ENCODE assay signal across 20 mouse cellular contexts in genomic region chr2:118320519-118320918, GRCm38 (mm10). TPM values are rescaled to one million over a fixed set of nuclear protein-coding genes. Genes with fewer than 3 reads are reported as not detected.
DNase-seq lines count a peak whose midpoint lies in the region; ATAC-seq lines count a peak whose summit lies in the region.
"Had no signal": no experiment of that assay in that cellular context is flagged by ENCODE, and none has a peak within 500 bp of the region (broad histone marks: within the 10 kb centered on the region; RNA-seq: fewer than 3 reads in every experiment).

No protein-coding gene starts in this region.

- WGBS in hindbrain, embryonic 12.5 days: 48% methylated on average over 4 of the region's 4 CpGs
- 21% methylated on average over 4 of the region's 4 CpGs for WGBS in hindbrain, embryonic 14.5 days
- WGBS in forebrain, embryonic 16.5 days: 9% methylated on average over 4 of the region's 4 CpGs
- 24% methylated on average over 4 of the region's 4 CpGs for WGBS in midbrain, embryonic 16.5 days

- no peaks in the 10 kb centered on the region for H3K27me3 ChIP-seq in hindbrain, embryonic 12.5 days
- H3K27me3 ChIP-seq in hindbrain, embryonic 14.5 days (ENCODE audit: control insufficient read depth, insufficient read depth, low read length): no peaks in the 10 kb centered on the region
- H3K27me3 ChIP-seq in forebrain, embryonic 16.5 days (replicated peaks; ENCODE audit: control insufficient read depth, insufficient read depth, low read length): no peaks in the 10 kb centered on the region
- no peaks in the 10 kb centered on the region for H3K27me3 ChIP-seq in midbrain, embryonic 16.5 days (ENCODE audit: control insufficient read depth, insufficient read depth, low read depth, low read length)
- H3K27me3 ChIP-seq: embryonic facial prominence, embryonic 15.5 days; liver, embryonic 12.5 days; neural tube, embryonic 15.5 days had no signal

- no peak overlapping the region for H3K4me3 ChIP-seq in hindbrain, embryonic 12.5 days
- H3K4me3 ChIP-seq in hindbrain, embryonic 14.5 days (replicated peaks; ENCODE audit: low read length): no peak overlapping the region
- H3K4me3 ChIP-seq in forebrain, embryonic 16.5 days (replicated peaks; ENCODE audit: low read length): no peak overlapping the region
- no peak overlapping the region for H3K4me3 ChIP-seq in midbrain, embryonic 16.5 days (ENCODE audit: low read depth, low read length)
- H3K4me3 ChIP-seq: embryonic facial prominence, embryonic 15.5 days; liver, embryonic 12.5 days; neural tube, embryonic 15.5 days had no signal

- peaks cover 6% of the 10 kb centered on the region; the same call in 1 of the 2 replicates for H3K4me1 ChIP-seq in hindbrain, embryonic 12.5 days
- H3K4me1 ChIP-seq in hindbrain, embryonic 14.5 days (replicated peaks; ENCODE audit: control insufficient read depth, insufficient read depth, low read length): peaks cover 17% of the 10 kb centered on the region
- peaks cover 8% of the 10 kb centered on the region for H3K4me1 ChIP-seq in forebrain, embryonic 16.5 days (replicated peaks; ENCODE audit: control insufficient read depth, insufficient read depth, low read length)
- H3K4me1 ChIP-seq in midbrain, embryonic 16.5 days (ENCODE audit: control insufficient read depth, insufficient read depth, low read length): peaks cover 12% of the 10 kb centered on the region
- H3K4me1 ChIP-seq: embryonic facial prominence, embryonic 15.5 days; liver, embryonic 12.5 days had no signal

- no peak overlapping the region for H3K4me2 ChIP-seq in hindbrain, embryonic 12.5 days (replicated peaks)
- H3K4me2 ChIP-seq in hindbrain, embryonic 14.5 days (replicated peaks): no peak overlapping the region
- no peak overlapping the region for H3K4me2 ChIP-seq in forebrain, embryonic 16.5 days (ENCODE audit: low read length)
- no peak overlapping the region for H3K4me2 ChIP-seq in midbrain, embryonic 16.5 days (ENCODE audit: low read length)
- H3K4me2 ChIP-seq: embryonic facial prominence, embryonic 15.5 days; liver, embryonic 12.5 days; lung, embryonic 14.5 days; neural tube, embryonic 15.5 days had no signal

- DNase-seq in hindbrain, embryonic 14.5 days (ENCODE audit: low spot score): no peak
- DNase-seq in brain, adult 2 months (ENCODE audit: low read depth, low spot score): peak; percentile 56
- no peak for DNase-seq in gastrocnemius, postnatal 4 days (ENCODE audit: low spot score in 2 of 2)
- no peak for DNase-seq in layer of hippocampus, adult 8-10 months (ENCODE audit: low spot score in 2 of 2)
- DNase-seq: adrenal gland, postnatal 14 days; cerebellum, adult 9-10 months; embryo, embryonic 11 days; gastrocnemius, postnatal 14 days; kidney, adult 8-10 months; lung, embryonic 14.5 days; thymus, postnatal 4 days had no signal

- 0 out of 2 replicates have a peak, but pooled peaks have one; percentile 36 for ATAC-seq in hindbrain, embryonic 12.5 days (ENCODE audit: low FRiP score)
- ATAC-seq in hindbrain, embryonic 14.5 days (ENCODE audit: low FRiP score): no peak
- ATAC-seq in forebrain, embryonic 16.5 days: peak; percentile 71
- ATAC-seq in midbrain, embryonic 16.5 days: peak; percentile 71; the same call in 1 of the 2 replicates
- ATAC-seq: inflammation-experienced regulatory T-cells, adult 6 months; liver, embryonic 12.5 days had no signal

- H3K36me3 ChIP-seq in hindbrain, embryonic 12.5 days: no peaks in the 10 kb centered on the region
- H3K36me3 ChIP-seq in hindbrain, embryonic 14.5 days (replicated peaks; ENCODE audit: control insufficient read depth, insufficient read depth): no peaks in the 10 kb centered on the region
- H3K36me3 ChIP-seq in forebrain, embryonic 16.5 days (ENCODE audit: control insufficient read depth, insufficient read depth): no peaks in the 10 kb centered on the region
- no peaks in the 10 kb centered on the region for H3K36me3 ChIP-seq in midbrain, embryonic 16.5 days (ENCODE audit: control insufficient read depth, insufficient read depth, low read length)
- H3K36me3 ChIP-seq: embryonic facial prominence, embryonic 15.5 days; liver, embryonic 12.5 days; neural tube, embryonic 15.5 days had no signal

- H3K27ac ChIP-seq in hindbrain, embryonic 12.5 days: no peak overlapping the region
- no peak overlapping the region for H3K27ac ChIP-seq in hindbrain, embryonic 14.5 days
- H3K27ac ChIP-seq in forebrain, embryonic 16.5 days (ENCODE audit: low read length): no peak overlapping the region
- H3K27ac ChIP-seq in midbrain, embryonic 16.5 days (ENCODE audit: low read length): peak overlapping the region; percentile 39; the same call in 1 of the 2 replicates
- H3K27ac ChIP-seq: embryonic facial prominence, embryonic 15.5 days; liver, embryonic 12.5 days; macrophage; neural tube, embryonic 15.5 days had no signal

- no peaks in the 10 kb centered on the region for H3K9me3 ChIP-seq in hindbrain, embryonic 12.5 days (replicated peaks)
- H3K9me3 ChIP-seq in hindbrain, embryonic 14.5 days (ENCODE audit: control insufficient read depth, low read length): no peaks in the 10 kb centered on the region
- H3K9me3 ChIP-seq in forebrain, embryonic 16.5 days (ENCODE audit: control insufficient read depth, low read length): no peaks in the 10 kb centered on the region
- no peaks in the 10 kb centered on the region for H3K9me3 ChIP-seq in midbrain, embryonic 16.5 days (replicated peaks; ENCODE audit: control insufficient read depth, low read length, poor library complexity, severe bottlenecking)
- H3K9me3 ChIP-seq: embryonic facial prominence, embryonic 15.5 days; liver, embryonic 12.5 days; neural tube, embryonic 15.5 days had no signal

- no peak overlapping the region for H3K9ac ChIP-seq in hindbrain, embryonic 12.5 days
- H3K9ac ChIP-seq in hindbrain, embryonic 14.5 days: no peak overlapping the region
- H3K9ac ChIP-seq in forebrain, embryonic 16.5 days (replicated peaks; ENCODE audit: low read depth, low read length): no peak overlapping the region
- H3K9ac ChIP-seq in midbrain, embryonic 16.5 days (ENCODE audit: low read depth, low read length): no peak overlapping the region
- H3K9ac ChIP-seq: embryonic facial prominence, embryonic 15.5 days; liver, embryonic 12.5 days; lung, embryonic 14.5 days; neural tube, embryonic 15.5 days had no signal

RNA-seq across cellular contexts. Expression of gene Gpr176, which starts 52.7 kb away (rescaled TPM):
- polyA plus RNA-seq in hindbrain, embryonic 12.5 days (2016; fragmentation: Nextera tagmentation; extraction: Ambion mirVana): 1.2 and 1.5 TPM in 2 replicates
- polyA plus RNA-seq in hindbrain, embryonic 14.5 days (2014; fragmentation: Nextera tagmentation; extraction: Ambion mirVana): 7.7 and 10.3 TPM in 2 replicates
- 5.4 and 6.2 TPM in 2 replicates for polyA plus RNA-seq in forebrain, embryonic 16.5 days (2015; fragmentation: Nextera tagmentation; extraction: Ambion mirVana)
- polyA plus RNA-seq in midbrain, embryonic 16.5 days (2015; fragmentation: Nextera tagmentation; extraction: Ambion mirVana): 6.3 and 7.7 TPM in 2 replicates
- under 1 TPM; 0.54 to 0.70 TPM for total RNA-seq in gastrocnemius, postnatal 4 days (2021)
- 10 to 100 TPM in 3 of 4 experiments, 1 to 10 TPM in 1; 9.8 to 11.8 (median 10.4) TPM for total RNA-seq in layer of hippocampus, adult 8-10 months (2022)
- total RNA-seq: monocyte, adult 5-6 weeks had no signal
